Mouse (Mus musculus) erythroid progenitor cell, adult 5-6 weeks (primary cell): ENCODE results near the gene H1f0. TPM values are rescaled to one million over a fixed set of nuclear protein-coding genes. Genes with fewer than 3 reads are reported as not detected.

Experiments
- ATAC-seq: replicated peaks from 2 replicates; pipeline ENCODE4 v1.8.0; 2016; ENCODE audit warnings: moderate number of reproducible peaks, mild to moderate bottlenecking, moderate TSS enrichment, inconsistent platforms; ENCODE audit not compliant: poor library complexity, low FRiP score, severe bottlenecking
- total RNA-seq, 2 experiments: library from RNA; stranded (forward) in 1 of 2; stranded (reverse) in 1 of 2; fragments of 150-400 nt in 1 of 2; fragments of 186-747, 209-891 nt in 1 of 2; gene quantifications; 2 replicates each; pipeline versions ENCODE4 v1.2.3 to v1.2.4; 2015 to 2017; ENCODE audit warnings: low replicate concordance in 2 of 2

Gene H1f0
- total RNA-seq (2015; ENCODE audit: low replicate concordance) (13.7 and 21.4 TPM in 2 replicates), total RNA-seq (2017; ENCODE audit: low replicate concordance) (16.7 and 19.7 TPM in 2 replicates)

DNA sequence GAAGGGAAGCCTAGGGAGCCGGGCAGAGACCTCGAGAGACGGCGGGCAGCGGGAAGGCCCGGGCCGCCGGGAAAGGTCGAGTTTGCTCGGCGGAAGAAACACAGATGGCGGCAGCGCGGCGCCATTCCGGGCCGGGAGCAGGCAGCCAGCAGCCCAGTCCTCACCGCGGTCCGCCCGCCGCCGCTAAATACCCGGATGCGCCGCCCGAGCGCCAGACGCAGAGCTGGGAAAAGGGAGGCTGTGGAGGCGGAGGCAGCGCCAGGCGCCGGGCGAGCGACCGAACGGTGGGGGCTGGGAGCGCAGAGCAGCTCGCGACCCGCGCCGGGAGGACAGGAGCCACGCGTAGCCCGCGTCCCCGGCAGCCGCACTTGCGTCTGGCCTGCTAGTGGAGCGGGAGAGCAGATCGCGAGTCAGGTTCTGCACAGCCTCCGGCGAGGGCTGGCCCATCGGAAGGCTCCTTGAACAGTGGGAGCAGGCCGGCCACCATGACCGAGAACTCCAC, at the start of gene H1f0:
Gene H1f0 (plus strand): TSS at position 214 of the 502 bp plus-strand sequence.
- no peak for ATAC-seq

GRCm38 (mm10) chr15:78978875-78979274, 49.4 kb upstream of the H1f0 start:
- no peak for ATAC-seq

- ATAC-seq, result no peak
Observed at GRCm38 (mm10) chr15:78980084-78980483, 48.2 kb upstream of the H1f0 start.

- ATAC-seq, result peak; percentile 84
Observed at GRCm38 (mm10) chr15:78982658-78983435, 45.4 kb upstream of the H1f0 start.

DNA sequence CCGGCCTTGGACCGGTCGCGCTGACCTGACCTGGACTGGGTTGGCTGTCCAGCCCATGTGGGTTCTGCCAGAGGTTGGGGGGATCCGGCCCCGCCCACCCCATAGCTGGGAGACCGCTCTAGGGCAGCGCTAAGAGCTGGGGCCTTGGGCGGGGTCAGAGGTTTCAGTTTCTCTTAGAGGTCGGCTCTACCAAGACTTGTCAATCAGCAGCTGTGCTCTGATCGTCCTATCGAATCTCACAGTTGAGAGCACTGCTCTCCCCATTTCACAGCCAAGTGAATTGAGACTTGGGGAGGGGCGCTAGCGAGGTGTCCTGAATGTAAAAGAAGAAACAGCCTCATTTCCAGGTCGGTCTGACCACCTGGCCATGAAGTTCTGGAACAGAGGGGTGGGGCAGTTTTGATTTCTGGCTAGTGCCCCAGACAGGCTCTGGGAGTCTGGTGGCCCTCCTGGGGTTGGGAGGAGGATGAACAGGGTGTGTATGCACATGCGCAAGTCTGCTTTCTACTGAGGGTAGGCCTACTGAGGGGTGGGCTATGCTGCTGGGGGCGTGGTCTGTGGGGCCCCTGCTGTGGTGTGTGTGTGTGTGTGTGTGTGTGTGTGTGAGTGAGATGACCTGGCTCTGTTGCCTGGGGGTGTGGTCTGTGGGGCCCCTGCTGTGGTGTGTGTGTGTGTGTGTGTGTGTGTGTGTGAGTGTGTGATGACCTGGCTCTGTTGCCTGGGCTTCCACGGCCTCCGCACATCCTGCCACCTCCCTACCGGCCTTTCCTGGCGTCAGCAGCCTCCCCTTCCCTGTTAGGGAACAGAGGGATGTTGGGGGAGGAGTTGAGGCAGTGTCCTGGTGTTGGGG, 44.6 kb upstream of the H1f0 start:
- peak; percentile 59 for ATAC-seq

- ATAC-seq, result no peak
Observed at GRCm38 (mm10) chr15:78984286-78984778, 43.9 kb upstream of the H1f0 start.

DNA sequence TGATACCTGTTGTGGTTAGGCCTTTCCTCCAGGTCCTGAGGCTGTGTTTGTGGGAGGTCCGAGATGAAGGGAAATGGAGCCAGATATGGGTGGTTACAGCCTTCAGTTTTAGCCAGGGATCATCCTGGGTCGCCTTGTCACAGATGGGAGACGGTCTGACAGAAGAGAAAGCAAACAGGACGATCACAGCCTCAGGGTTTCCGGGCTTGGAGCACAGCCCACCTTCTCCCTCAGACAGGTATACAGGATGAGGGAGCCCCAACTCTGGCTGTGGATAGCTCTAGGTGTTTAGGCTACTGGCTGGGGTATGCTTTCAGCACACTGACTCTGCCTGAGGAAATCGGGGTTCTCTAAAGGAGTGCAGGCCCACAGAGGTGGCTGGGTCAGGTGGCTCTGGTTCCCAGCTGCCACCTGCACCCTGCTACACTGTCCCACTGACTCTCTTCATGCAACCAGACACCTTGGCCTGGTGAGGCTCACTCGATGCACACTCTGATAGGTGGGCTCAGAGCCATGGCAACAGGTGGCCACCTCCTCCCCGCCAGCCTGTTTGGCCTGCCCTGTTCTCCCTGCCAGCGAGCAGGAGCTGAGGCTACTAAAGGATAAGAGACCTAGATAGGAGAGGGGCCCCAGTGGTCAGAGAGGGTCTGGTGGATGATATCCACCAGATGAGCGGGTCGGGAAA, 41.6 kb upstream of the H1f0 start:
- ATAC-seq, result no peak

DNA sequence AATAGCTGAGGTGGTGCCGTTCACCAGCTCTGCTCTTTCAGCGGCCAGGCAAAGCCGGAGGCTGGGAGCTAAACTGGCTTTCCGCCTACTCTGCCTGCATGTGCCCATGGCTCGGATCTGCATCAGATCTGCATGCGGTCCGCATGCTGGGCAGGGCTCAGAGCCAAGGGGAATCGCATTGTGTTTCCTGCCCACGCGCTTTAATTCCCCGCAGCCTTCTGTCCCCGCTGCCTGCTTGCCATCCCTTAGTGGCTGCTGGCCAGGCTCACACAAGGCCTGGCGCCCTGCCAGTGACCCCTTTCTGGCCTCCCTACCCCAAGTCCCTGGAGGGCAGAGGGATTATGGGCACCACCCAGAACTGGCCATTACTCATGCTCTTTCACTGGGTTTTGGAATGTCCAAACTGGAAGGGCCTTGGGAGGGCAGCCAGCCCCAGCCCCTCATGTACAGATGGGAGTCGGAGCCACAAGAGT, 39.7 kb upstream of the H1f0 start:
- ATAC-seq, result no peak

GRCm38 (mm10) chr15:78989152-78990092, 38.8 kb upstream of the H1f0 start:
- no peak for ATAC-seq

DNA sequence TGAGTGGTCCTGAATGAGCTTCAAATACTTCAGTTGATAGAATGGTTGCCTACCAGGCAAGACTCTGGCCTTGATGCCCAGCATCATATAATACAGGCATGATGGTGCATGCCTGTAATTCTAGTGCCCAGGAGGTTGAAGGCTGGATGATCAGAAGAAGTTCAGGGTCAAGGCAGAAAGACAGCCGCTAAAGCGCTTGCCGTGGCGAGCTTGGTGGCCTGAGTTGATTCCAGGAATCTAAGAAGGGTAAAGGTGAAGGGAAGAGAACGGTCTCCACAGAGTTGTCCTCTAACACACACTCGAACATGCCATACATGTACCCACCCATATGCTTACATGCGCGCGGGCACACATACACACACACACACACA, 38.2 kb upstream of the H1f0 start:
- no peak for ATAC-seq

DNA sequence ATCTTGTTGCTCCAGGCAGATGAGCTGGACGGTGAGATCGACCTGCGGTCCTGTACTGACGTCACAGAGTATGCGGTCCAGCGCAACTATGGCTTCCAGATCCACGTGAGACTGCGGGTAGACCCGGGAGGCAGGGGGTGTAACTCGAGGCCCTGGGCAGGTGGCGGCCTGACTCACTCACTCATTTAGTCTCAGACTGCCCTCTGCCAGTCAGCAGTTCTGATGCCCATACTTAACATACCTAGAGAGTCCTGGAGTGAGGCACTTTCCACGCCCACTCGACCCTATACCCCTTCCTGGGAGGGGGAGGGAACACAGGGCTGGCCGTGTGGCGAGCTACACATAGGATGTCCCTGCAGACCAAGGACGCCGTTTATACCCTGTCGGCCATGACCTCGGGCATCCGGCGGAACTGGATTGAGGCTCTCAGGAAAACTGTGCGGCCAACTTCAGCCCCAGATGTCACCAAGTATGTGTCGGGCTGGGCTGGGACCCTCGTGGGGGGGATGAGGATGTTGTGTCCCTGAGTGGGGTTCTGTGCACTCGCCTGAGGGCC, 37.2 kb upstream of the H1f0 start:
- no peak for ATAC-seq

GRCm38 (mm10) chr15:78992235-78992634, 36.0 kb upstream of the H1f0 start:
- ATAC-seq, result no peak

GRCm38 (mm10) chr15:78992925-78993324, 35.3 kb upstream of the H1f0 start:
- ATAC-seq, result no peak

GRCm38 (mm10) chr15:78995916-78996315, 32.3 kb upstream of the H1f0 start:
- no peak for ATAC-seq

DNA sequence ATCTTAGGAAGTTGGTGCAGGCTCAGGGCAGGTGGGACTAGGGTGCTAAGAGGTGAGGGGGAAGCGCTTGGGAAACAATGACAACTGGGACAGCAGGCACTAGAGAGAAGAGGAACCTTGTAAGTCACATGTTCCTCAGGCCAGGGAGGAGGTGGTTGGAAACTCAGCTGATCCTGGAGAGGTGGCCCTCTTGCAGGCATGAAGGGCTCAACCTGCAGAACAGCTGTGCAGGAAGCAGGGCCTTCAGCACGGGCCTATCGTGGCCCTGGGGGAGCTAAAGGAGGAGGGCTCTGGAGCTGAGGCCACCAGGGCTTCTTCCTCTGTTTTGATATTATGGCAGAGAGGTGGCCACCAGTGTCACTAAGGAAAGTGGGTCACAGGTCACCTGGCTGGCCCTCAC, 31.6 kb upstream of the H1f0 start:
- ATAC-seq, result no peak

DNA sequence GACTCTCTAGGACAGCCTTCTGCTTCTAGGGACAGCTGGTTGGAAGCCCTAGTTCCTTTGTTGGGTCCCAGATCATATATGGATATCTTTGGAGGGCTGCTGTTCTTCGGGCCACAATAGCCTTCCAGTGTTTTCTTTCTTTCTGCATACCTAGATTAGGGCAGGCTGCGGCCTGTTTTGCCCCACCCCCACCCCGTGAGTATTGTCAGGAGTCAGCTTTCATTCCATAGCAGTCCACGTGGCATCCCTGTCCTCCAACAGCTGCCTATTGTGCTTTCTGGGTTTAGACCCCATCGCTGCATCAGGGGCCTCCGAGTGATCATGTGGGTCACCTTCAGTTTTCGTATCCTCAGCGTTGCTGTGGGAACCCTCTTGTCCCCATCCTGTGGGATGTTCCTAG, 29.9 kb upstream of the H1f0 start:
- no peak for ATAC-seq

DNA sequence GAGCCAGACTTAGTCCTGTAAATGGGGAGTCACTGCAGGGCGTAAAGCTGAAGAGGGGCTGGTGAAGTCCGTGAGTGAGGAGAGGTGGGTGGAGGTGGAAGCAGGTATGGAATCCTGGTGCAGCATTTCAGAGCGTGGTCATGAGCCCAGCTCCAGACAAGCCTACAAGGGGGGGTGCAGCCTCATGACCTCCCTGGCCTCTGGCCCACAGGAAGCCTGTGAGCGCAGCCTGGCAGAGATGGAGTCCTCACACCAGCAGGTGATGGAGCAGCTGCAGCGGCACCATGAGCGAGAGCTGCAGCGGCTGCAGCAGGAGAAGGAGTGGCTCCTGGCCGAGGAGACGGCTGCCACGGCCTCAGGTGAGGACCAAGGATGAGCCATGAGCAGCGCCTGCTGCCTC, 28.7 kb upstream of the H1f0 start:
- ATAC-seq, result no peak

- no peak for ATAC-seq
Observed at GRCm38 (mm10) chr15:79000357-79000791, 27.9 kb upstream of the H1f0 start.

GRCm38 (mm10) chr15:79001559-79001958, 26.7 kb upstream of the H1f0 start:
- no peak for ATAC-seq
